Mouse (Mus musculus) embryonic facial prominence, embryonic 10.5 days (tissue): Measurements from ENCODE around the gene Gsdma. TPM values are rescaled to one million over a fixed set of nuclear protein-coding genes. Genes with fewer than 3 reads are reported as not detected.
A peak's percentile ranks its signal among the peaks of the same experiment; 100 is the strongest.

ENCODE experiments used
- DNase-seq: peaks from one replicate; pipeline ENCODE4 v3.0.0-alpha.2; 2017; ENCODE audit warnings: low spot score
- H3K27ac ChIP-seq: fragments of 300-500 bp; sonication (generic); replicated peaks from 2 replicates; pipeline ENCODE4 v1.5.1; 2016; ENCODE audit warnings: mild to moderate bottlenecking
- H3K27me3 ChIP-seq: fragments of 300-500 bp; sonication (generic); replicated peaks from 2 replicates; pipeline ENCODE4 v1.6.1; 2016; ENCODE audit warnings: low read depth, mild to moderate bottlenecking; ENCODE audit not compliant: poor library complexity, severe bottlenecking
- H3K36me3 ChIP-seq: fragments of 300-500 bp; sonication (generic); replicated peaks from 2 replicates; pipeline ENCODE4 v1.6.1; 2016; ENCODE audit warnings: mild to moderate bottlenecking, moderate library complexity
- H3K4me1 ChIP-seq: fragments of 300-500 bp; sonication (generic); 2 replicates; pipeline ENCODE4 v1.6.1; 2016
- H3K4me3 ChIP-seq: fragments of 300-500 bp; sonication (generic); 2 replicates; pipeline ENCODE4 v1.5.1; 2016; ENCODE audit warnings: mild to moderate bottlenecking, moderate library complexity
- H3K9me3 ChIP-seq: fragments of 300-500 bp; sonication (generic); 2 replicates; pipeline ENCODE4 v1.6.1; 2016; ENCODE audit warnings: mild to moderate bottlenecking
- WGBS: fragments of 180-500 bp; shearing (Covaris S2); methylation state at CpG from one replicate; pipeline ENCODE4 v1.1.7; 2016; 5-methylcytosine and 5-hydroxymethylcytosine counted together
- polyA plus RNA-seq: library from polyadenylated mRNA; unstranded; fragments of >200 nt; fragmentation: Nextera tagmentation; extraction: Ambion mirVana; gene quantifications from 2 replicates; pipeline ENCODE4 v1.2.1, GENCODE M21; 2016

The Gsdma gene
- polyA plus RNA-seq, 1 experiment from 2014 or later, result not detected

DNA sequence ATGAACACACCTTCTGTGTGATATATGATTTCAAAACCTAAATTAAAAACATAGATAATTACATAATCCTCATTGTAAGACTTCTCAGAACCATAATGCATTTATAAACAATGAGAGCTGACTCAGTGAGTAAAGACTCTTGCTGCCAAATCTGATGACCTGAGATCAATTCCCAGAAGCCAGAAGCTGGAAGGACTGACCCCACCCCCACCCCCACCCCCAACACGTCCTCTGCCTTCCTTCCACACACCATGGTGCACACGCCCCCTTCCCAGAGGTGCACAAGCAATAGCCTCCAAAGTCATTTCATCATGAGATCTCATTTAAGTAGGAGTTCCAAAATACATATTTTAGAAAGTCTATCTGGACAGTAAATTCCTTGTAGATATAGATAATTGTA is 56.6 kb downstream of the Gsdma start:
- WGBS, result 78% methylated on average over 2 of the region's 2 CpGs
- H3K4me1 ChIP-seq, result peaks cover 25% of the 10 kb centered on the region
- H3K36me3 ChIP-seq, result peaks cover 73% of the 10 kb centered on the region
- no peak overlapping the region for H3K4me3 ChIP-seq
- H3K27me3 ChIP-seq, result no peaks in the 10 kb centered on the region
- H3K27ac ChIP-seq, result no peak overlapping the region
- DNase-seq, result no peak
- H3K9me3 ChIP-seq, result no peaks in the 10 kb centered on the region

DNA sequence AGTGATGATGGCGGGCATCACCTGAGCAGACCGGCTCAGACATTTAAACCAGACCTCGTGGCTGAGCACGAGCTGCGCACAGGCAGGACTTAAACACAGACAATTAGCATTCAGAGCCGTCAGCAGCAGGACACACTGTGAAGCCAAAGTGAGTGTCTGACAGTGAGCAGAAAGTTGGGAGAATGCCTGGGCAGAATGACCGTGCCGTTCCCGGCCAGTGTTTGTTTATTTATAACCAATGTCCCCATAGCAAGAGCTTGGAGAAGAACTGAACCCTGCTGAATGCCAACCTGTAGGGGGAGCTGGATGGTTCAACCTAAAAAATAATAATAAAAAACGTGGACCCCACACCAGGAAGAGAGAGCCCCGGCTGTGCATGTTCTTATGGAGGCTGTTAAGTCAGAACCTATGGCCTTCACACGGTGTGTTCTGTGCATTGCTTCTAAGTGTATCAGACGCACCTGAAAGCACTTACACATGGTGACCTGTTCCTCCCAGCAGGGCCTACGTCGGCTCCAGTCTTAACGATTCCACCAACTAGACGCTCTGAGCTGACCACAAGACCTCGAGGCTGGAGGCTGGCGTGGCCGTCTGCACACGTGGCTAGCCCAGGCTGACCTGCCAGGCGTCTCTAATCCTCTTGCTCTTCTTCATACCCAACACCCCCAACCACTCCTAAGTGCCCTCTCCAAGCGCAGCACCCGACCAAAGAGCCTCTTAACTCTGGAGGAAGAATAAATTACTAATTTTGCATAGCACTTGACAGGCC is 57.5 kb downstream of the Gsdma start:
- Histone ChIP-seq H3K4me1 (peaks cover 25% of the 10 kb centered on the region), H3K36me3 (peaks cover 73% of the 10 kb centered on the region), H3K4me3 (no peak overlapping the region), H3K9me3 (no peaks in the 10 kb centered on the region), H3K27me3 (no peaks in the 10 kb centered on the region), H3K27ac (no peak overlapping the region)
- 71% methylated on average over 24 of the region's 24 CpGs for WGBS
- DNase-seq, result peak; percentile 35

GRCm38 (mm10) chr11:98723098-98723497 is 58.9 kb downstream of the Gsdma start:
- Histone ChIP-seq H3K4me1 (peaks cover 20% of the 10 kb centered on the region), H3K9me3 (no peaks in the 10 kb centered on the region), H3K27me3 (no peaks in the 10 kb centered on the region), H3K36me3 (peaks cover 71% of the 10 kb centered on the region), H3K27ac (no peak overlapping the region), H3K4me3 (no peak overlapping the region)
- no peak for DNase-seq
- 80% methylated on average over 7 of the region's 7 CpGs for WGBS

DNA sequence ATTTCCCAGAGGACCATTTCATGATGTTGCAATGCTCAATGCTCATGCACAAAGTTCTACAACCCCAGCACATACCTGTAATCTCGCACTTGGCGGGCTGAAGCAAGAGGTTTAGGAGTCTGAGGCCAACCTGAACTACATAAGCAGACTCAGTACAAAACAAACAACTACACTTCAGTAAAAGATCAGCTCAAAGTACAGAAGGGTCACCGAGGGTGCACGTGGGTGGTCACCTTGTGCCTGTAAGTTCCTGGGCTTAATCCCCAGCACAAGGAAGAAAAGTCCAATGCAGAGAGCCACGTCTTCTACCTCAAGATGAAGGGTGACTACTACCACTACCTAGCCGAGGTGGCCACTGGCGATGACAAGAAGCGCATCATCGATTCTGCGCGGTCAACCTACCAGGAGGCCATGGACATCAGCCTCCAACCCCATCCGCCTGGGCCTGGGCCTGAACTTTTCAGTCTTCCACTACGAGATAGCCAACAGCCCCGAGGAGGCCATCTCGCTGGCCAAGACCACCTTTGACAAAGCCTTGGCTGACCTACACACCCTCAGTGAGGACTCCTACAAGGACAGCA is 61.9 kb downstream of the Gsdma start:
- Histone ChIP-seq H3K27me3 (no peaks in the 10 kb centered on the region), H3K4me3 (no peak overlapping the region), H3K27ac (no peak overlapping the region), H3K36me3 (peaks cover 51% of the 10 kb centered on the region), H3K9me3 (no peaks in the 10 kb centered on the region), H3K4me1 (peaks cover 24% of the 10 kb centered on the region)
- DNase-seq, result no peak
- whole genome bisulfite sequencing, result 95% methylated on average over 15 of the region's 15 CpGs

Other genes starting within 250 kb of the Gsdma start
- 83.5 and 85.9 TPM in 2 replicates for gene Mien1, start 225.4 kb upstream of the Gsdma start, polyA plus RNA-seq
- gene Grb7, start 218.0 kb upstream of the Gsdma start, polyA plus RNA-seq, result 11.9 and 13.3 TPM in 2 replicates
- 0.05 and 0.13 TPM in 2 replicates for gene Ikzf3, start 118.3 kb upstream of the Gsdma start, polyA plus RNA-seq
- 0.20 and 0.47 TPM in 2 replicates for gene Zpbp2, start 113.3 kb upstream of the Gsdma start, polyA plus RNA-seq
- 56.7 and 57.7 TPM in 2 replicates for gene Ormdl3, start 77.0 kb upstream of the Gsdma start, polyA plus RNA-seq
- gene Lrrc3c, start 66.1 kb upstream of the Gsdma start, polyA plus RNA-seq, result not detected in 2 replicates
- gene Gm12355, start 38.7 kb upstream of the Gsdma start, polyA plus RNA-seq, result 1.3 and 2.0 TPM in 2 replicates
- not detected in 2 replicates for gene Gsdma3, start 38.0 kb upstream of the Gsdma start, polyA plus RNA-seq
- gene Gsdma2, start 17.6 kb upstream of the Gsdma start, polyA plus RNA-seq, result not detected in 2 replicates
- gene Psmd3, start 18.2 kb downstream of the Gsdma start, polyA plus RNA-seq, result 249 and 262 TPM in 2 replicates
- not detected in 2 replicates for gene Csf3, start 36.9 kb downstream of the Gsdma start, polyA plus RNA-seq
- 73.9 and 78.1 TPM in 2 replicates for gene Med24, start 65.1 kb downstream of the Gsdma start, polyA plus RNA-seq
- 8.8 and 9.1 TPM in 2 replicates for gene Thra, start 76.3 kb downstream of the Gsdma start, polyA plus RNA-seq
- gene Nr1d1, start 111.0 kb downstream of the Gsdma start, polyA plus RNA-seq, result 1.1 and 1.8 TPM in 2 replicates
- 23.4 and 23.5 TPM in 2 replicates for gene Msl1, start 131.2 kb downstream of the Gsdma start, polyA plus RNA-seq
- gene Casc3, start 140.6 kb downstream of the Gsdma start, polyA plus RNA-seq, result 47.5 and 48.3 TPM in 2 replicates
- 1.4 and 1.8 TPM in 2 replicates for gene Rapgefl1, start 172.4 kb downstream of the Gsdma start, polyA plus RNA-seq
- gene Wipf2, start 199.3 kb downstream of the Gsdma start, polyA plus RNA-seq, result 5.0 and 5.4 TPM in 2 replicates
- gene Cdc6, start 243.4 kb downstream of the Gsdma start, polyA plus RNA-seq, result 65.1 and 69.1 TPM in 2 replicates